Mouse (Mus musculus): ENCODE measurements around the gene Adck1. TPM values are rescaled to one million over a fixed set of nuclear protein-coding genes. Genes with fewer than 3 reads are reported as not detected.
"Not testable (repeated sequence)": the region's sequence is repeated elsewhere in the genome, so short reads cannot be mapped to it uniquely, and the experiment has no call there.

Adck1 gene
- 24.8 and 25.6 TPM in 2 replicates for polyA plus RNA-seq (2015; fragmentation: Nextera tagmentation; extraction: Ambion mirVana)

- no peaks in the 10 kb centered on the region for H3K36me3 ChIP-seq (ENCODE audit: insufficient read depth, low read length)
- peak within 1 kb of the TSS; percentile 60 for H3K4me3 ChIP-seq (replicated peaks; ENCODE audit: low read depth, low read length)
- ATAC-seq (replicated peaks; ENCODE audit: low FRiP score, low read depth) (peak; percentile 96), DNase-seq (ENCODE audit: low spot score) (peak; percentile 93)
- H3K27me3 ChIP-seq (ENCODE audit: insufficient read depth, low read length) = no peaks in the 10 kb centered on the region
- no peaks in the 10 kb centered on the region for H3K9me3 ChIP-seq (replicated peaks; ENCODE audit: low read length)
- under 1% methylated on average over 38 of the region's 38 CpGs for WGBS
- H3K27ac ChIP-seq = peak within 1 kb of the TSS; percentile 67; the same call in 1 of the 2 replicates
- peak within 1 kb of the TSS; percentile 61 for H3K9ac ChIP-seq (ENCODE audit: low read depth, low read length)
- no peaks in the 10 kb centered on the region for H3K4me1 ChIP-seq (replicated peaks; ENCODE audit: insufficient read depth, low read length)
- TF ChIP-seq CTCF (IDR thresholded peaks at IDR 0.05; ENCODE audit: low read depth) = no peak
- peak within 1 kb of the TSS; percentile 74 for H3K4me2 ChIP-seq (ENCODE audit: low read length)
These were observed at the start of gene Adck1 for GRCm38 (mm10) chr12:88360441-88361119. TSS of gene Adck1 (plus strand) at chr12:88360554.

GRCm38 (mm10) chr12:88314556-88314955, 45.8 kb upstream of the Adck1 start:
- Histone ChIP-seq H3K4me2 (ENCODE audit: low read length) (no peak overlapping the region), H3K9ac (ENCODE audit: low read depth, low read length) (no peak overlapping the region), H3K9me3 (replicated peaks; ENCODE audit: low read length) (no peaks in the 10 kb centered on the region), H3K36me3 (ENCODE audit: insufficient read depth, low read length) (no peaks in the 10 kb centered on the region), H3K4me1 (replicated peaks; ENCODE audit: insufficient read depth, low read length) (no peaks in the 10 kb centered on the region), H3K4me3 (replicated peaks; ENCODE audit: low read depth, low read length) (no peak overlapping the region), H3K27ac (no peak overlapping the region), H3K27me3 (ENCODE audit: insufficient read depth, low read length) (no peaks in the 10 kb centered on the region)
- 78% methylated on average over 3 of the region's 3 CpGs for WGBS
- no peak for DNase-seq (ENCODE audit: low spot score)
- no peak for TF ChIP-seq CTCF (IDR thresholded peaks at IDR 0.05; ENCODE audit: low read depth)
- no peak for ATAC-seq (replicated peaks; ENCODE audit: low FRiP score, low read depth)

GRCm38 (mm10) chr12:88323926-88324325, 36.4 kb upstream of the Adck1 start, which contains the start of gene Gm5039:
TSS of gene Gm5039 (minus strand) at chr12:88324026.
- ATAC-seq (replicated peaks; ENCODE audit: low FRiP score, low read depth); H3K4me3 ChIP-seq (replicated peaks; ENCODE audit: low read depth, low read length); DNase-seq (ENCODE audit: low spot score); H3K27ac ChIP-seq; H3K27me3 ChIP-seq (ENCODE audit: insufficient read depth, low read length); H3K9me3 ChIP-seq (replicated peaks; ENCODE audit: low read length); H3K9ac ChIP-seq (ENCODE audit: low read depth, low read length); H3K4me1 ChIP-seq (replicated peaks; ENCODE audit: insufficient read depth, low read length); H3K4me2 ChIP-seq (ENCODE audit: low read length); H3K36me3 ChIP-seq (ENCODE audit: insufficient read depth, low read length): not testable (repeated sequence)
- WGBS = 94% methylated on average over 2 of the region's 2 CpGs

- not testable (repeated sequence) for DNase-seq (ENCODE audit: low spot score); H3K4me3 ChIP-seq (replicated peaks; ENCODE audit: low read depth, low read length); H3K9me3 ChIP-seq (replicated peaks; ENCODE audit: low read length); H3K27me3 ChIP-seq (ENCODE audit: insufficient read depth, low read length); ATAC-seq (replicated peaks; ENCODE audit: low FRiP score, low read depth); H3K4me2 ChIP-seq (ENCODE audit: low read length); H3K9ac ChIP-seq (ENCODE audit: low read depth, low read length); H3K36me3 ChIP-seq (ENCODE audit: insufficient read depth, low read length); H3K4me1 ChIP-seq (replicated peaks; ENCODE audit: insufficient read depth, low read length); H3K27ac ChIP-seq
- 68% methylated on average over 4 of the region's 4 CpGs for WGBS
These were observed 23.5 kb upstream of the Adck1 start for GRCm38 (mm10) chr12:88336662-88337413.

GRCm38 (mm10) chr12:88341286-88341685, 19.1 kb upstream of the Adck1 start:
- ATAC-seq (replicated peaks; ENCODE audit: low FRiP score, low read depth); H3K4me3 ChIP-seq (replicated peaks; ENCODE audit: low read depth, low read length); H3K9ac ChIP-seq (ENCODE audit: low read depth, low read length); H3K27ac ChIP-seq; H3K9me3 ChIP-seq (replicated peaks; ENCODE audit: low read length); H3K27me3 ChIP-seq (ENCODE audit: insufficient read depth, low read length); DNase-seq (ENCODE audit: low spot score); H3K4me1 ChIP-seq (replicated peaks; ENCODE audit: insufficient read depth, low read length); H3K36me3 ChIP-seq (ENCODE audit: insufficient read depth, low read length); H3K4me2 ChIP-seq (ENCODE audit: low read length): not testable (repeated sequence)
- WGBS = 62% methylated on average over 2 of the region's 2 CpGs

- 21% methylated on average over 36 of the region's 41 CpGs for WGBS
- Histone ChIP-seq H3K9me3 (replicated peaks; ENCODE audit: low read length) (no peaks in the 10 kb centered on the region), H3K4me1 (replicated peaks; ENCODE audit: insufficient read depth, low read length) (no peaks in the 10 kb centered on the region), H3K9ac (ENCODE audit: low read depth, low read length) (peak overlapping the region; percentile 52; the same call in 1 of the 2 replicates), H3K27ac (no peak overlapping the region), H3K4me2 (ENCODE audit: low read length) (peak overlapping the region; percentile 51), H3K36me3 (ENCODE audit: insufficient read depth, low read length) (no peaks in the 10 kb centered on the region), H3K27me3 (ENCODE audit: insufficient read depth, low read length) (no peaks in the 10 kb centered on the region), H3K4me3 (replicated peaks; ENCODE audit: low read depth, low read length) (peak overlapping the region; percentile 26)
- DNase-seq (ENCODE audit: low spot score) = no peak
- TF ChIP-seq CTCF (IDR thresholded peaks at IDR 0.05; ENCODE audit: low read depth) = no peak
- no peak; the same call in 1 of the 2 replicates for ATAC-seq (replicated peaks; ENCODE audit: low FRiP score, low read depth)
These were observed 6.1 kb upstream of the Adck1 start for GRCm38 (mm10) chr12:88354182-88354702.

Measured in kidney, postnatal 0 days (tissue).